Mouse (Mus musculus) stomach, embryonic 14.5 days (tissue): ENCODE measurements around the gene Plpp7. TPM values are rescaled to one million over a fixed set of nuclear protein-coding genes. Genes with fewer than 3 reads are reported as not detected.
A peak's percentile ranks its signal among the peaks of the same experiment; 100 is the strongest.

Source experiments
- ATAC-seq: fragments of 200-750 bp; cut with Nextera tagmentation; 2 replicates; pipeline ENCODE4 v1.8.0; 2017; ENCODE audit warnings: low read depth, moderate TSS enrichment; ENCODE audit not compliant: insufficient number of reproducible peaks, insufficient read depth, low FRiP score
- H3K27ac ChIP-seq: fragments of 300-500 bp; sonication (generic); 2 replicates; pipeline ENCODE4 v1.5.1; 2014; ENCODE audit warnings: mild to moderate bottlenecking, low read length, moderate library complexity, mixed read lengths
- H3K27me3 ChIP-seq: fragments of 300-500 bp; sonication (generic); 2 replicates; pipeline ENCODE4 v1.6.1; 2014; ENCODE audit warnings: low read length, control low read depth, mixed read lengths; ENCODE audit not compliant: control insufficient read depth, insufficient read depth
- H3K36me3 ChIP-seq: fragments of 300-500 bp; sonication (generic); 2 replicates; pipeline ENCODE4 v1.6.1; 2014; ENCODE audit warnings: mild to moderate bottlenecking, control low read depth, low read length, moderate library complexity, mixed read lengths; ENCODE audit not compliant: control insufficient read depth, insufficient read depth
- H3K4me1 ChIP-seq: fragments of 300-500 bp; sonication (generic); 2 replicates; pipeline ENCODE4 v1.6.1; 2014; ENCODE audit warnings: low read length, control low read depth, mixed read lengths; ENCODE audit not compliant: control insufficient read depth, insufficient read depth
- H3K4me2 ChIP-seq: fragments of 300-500 bp; sonication (generic); replicated peaks from 2 replicates; pipeline ENCODE4 v1.6.1; 2014; ENCODE audit warnings: low read depth, low read length, control low read depth
- H3K4me3 ChIP-seq: fragments of 300-500 bp; sonication (generic); 2 replicates; pipeline ENCODE4 v1.5.1; 2014; ENCODE audit warnings: low read depth, low read length, control low read depth
- H3K9ac ChIP-seq: fragments of 300-500 bp; sonication (generic); replicated peaks from 2 replicates; pipeline ENCODE4 v1.6.1; 2014; ENCODE audit warnings: low read depth, mild to moderate bottlenecking, control low read depth, low read length, moderate library complexity, mixed read lengths
- H3K9me3 ChIP-seq: fragments of 300-500 bp; sonication (generic); 2 replicates; pipeline ENCODE4 v1.6.1; 2016; ENCODE audit warnings: low read depth, low read length, control low read depth; ENCODE audit not compliant: control insufficient read depth
- WGBS: fragments of 180-500 bp; shearing (Covaris S2); extraction: QIAGEN DNeasy Blood & Tissue Kit; methylation state at CpG from one replicate; pipeline ENCODE4 v1.1.7; 2014; 5-methylcytosine and 5-hydroxymethylcytosine counted together
- polyA plus RNA-seq: library from polyadenylated mRNA; unstranded; fragments of >200 nt; fragmentation: Nextera tagmentation; extraction: Ambion mirVana; gene quantifications from 2 replicates; pipeline ENCODE4 v1.2.1, GENCODE M21; 2014

Gene Plpp7
- polyA plus RNA-seq, 1 experiment from 2014 or later, result 3.3 TPM

DNA sequence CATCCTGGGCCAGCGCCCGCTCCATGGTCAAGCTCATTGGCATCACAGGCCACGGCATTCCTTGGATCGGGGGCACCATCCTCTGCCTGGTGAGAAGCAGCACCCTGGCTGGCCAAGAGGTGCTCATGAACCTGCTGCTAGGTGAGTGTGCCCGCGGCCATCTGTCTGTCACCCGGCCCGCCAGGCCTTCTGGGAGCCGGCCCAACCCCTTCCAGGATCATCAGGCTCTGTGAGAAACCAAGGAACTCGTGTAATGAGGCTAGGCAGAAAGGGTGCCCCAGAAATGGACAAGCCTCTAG is 743 bp downstream of the Plpp7 start:
- WGBS, result 78% methylated on average over 10 of the region's 10 CpGs

DNA sequence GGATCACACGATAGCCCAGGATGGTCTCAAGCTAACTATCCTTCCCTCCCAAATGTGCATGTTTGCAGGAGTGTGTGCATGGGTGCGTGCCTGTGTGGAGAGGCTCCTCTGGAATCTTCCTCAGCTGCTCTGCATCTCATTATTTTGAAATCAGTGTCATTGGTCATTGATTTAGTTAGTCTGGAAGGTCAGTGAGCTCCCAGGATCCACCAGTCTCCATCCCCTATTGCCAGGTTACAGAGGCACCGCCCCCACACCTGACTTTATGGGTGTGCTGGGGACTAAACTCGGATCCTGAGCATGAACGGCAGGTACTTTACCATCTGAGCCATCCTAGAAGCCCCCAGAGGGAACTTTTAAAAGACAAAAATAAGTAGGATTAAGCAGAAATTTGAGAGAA is 7.6 kb downstream of the Plpp7 start:
- H3K27me3 ChIP-seq, result no peaks in the 10 kb centered on the region
- no peak for ATAC-seq
- WGBS, result 53% methylated on average over 5 of the region's 5 CpGs
- H3K4me2 ChIP-seq, result no peak overlapping the region
- no peak overlapping the region for H3K27ac ChIP-seq
- H3K9me3 ChIP-seq, result no peaks in the 10 kb centered on the region
- no peaks in the 10 kb centered on the region for H3K36me3 ChIP-seq
- H3K9ac ChIP-seq, result no peak overlapping the region
- no peaks in the 10 kb centered on the region for H3K4me1 ChIP-seq
- H3K4me3 ChIP-seq, result no peak overlapping the region

More for the DNA sequence above, 743 bp downstream of the Plpp7 start:
- Histone ChIP-seq H3K27ac (no peak overlapping the region), H3K4me1 (0 out of 2 replicates have a peak, but pooled peaks cover 3% of the 10 kb centered on the region), H3K9me3 (no peaks in the 10 kb centered on the region), H3K27me3 (no peaks in the 10 kb centered on the region), H3K36me3 (no peaks in the 10 kb centered on the region), H3K4me3 (peak overlapping the region; percentile 27), H3K4me2 (peak overlapping the region; percentile 49), H3K9ac (peak overlapping the region; percentile 38; the same call in 1 of the 2 replicates)
- no peak for ATAC-seq

DNA sequence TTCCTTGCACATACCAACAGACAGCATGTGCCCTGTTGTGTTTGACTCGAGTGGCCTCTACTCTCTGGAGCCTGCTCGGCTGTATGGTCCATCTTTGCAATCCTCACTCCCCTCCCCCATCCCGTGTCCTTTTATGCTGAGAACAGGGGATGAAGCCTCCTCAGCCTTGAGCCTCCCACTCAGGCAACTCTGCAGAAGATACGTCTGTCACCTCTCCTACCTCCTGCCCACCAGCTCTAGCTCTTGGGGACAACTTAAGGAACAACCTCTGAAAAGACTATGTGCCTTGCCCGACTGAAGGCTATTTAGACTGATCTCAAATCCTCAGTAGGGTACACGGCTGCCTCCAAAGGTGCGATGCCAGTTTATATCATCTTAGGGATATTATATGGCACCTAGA is 8.2 kb downstream of the Plpp7 start:
- no peak for ATAC-seq
- H3K36me3 ChIP-seq, result no peaks in the 10 kb centered on the region
- H3K4me1 ChIP-seq, result no peaks in the 10 kb centered on the region
- H3K9me3 ChIP-seq, result no peaks in the 10 kb centered on the region
- H3K4me3 ChIP-seq, result no peak overlapping the region
- H3K4me2 ChIP-seq, result no peak overlapping the region
- H3K27ac ChIP-seq, result no peak overlapping the region
- H3K9ac ChIP-seq, result no peak overlapping the region
- WGBS, result 72% methylated on average over 7 of the region's 7 CpGs
- no peaks in the 10 kb centered on the region for H3K27me3 ChIP-seq

DNA sequence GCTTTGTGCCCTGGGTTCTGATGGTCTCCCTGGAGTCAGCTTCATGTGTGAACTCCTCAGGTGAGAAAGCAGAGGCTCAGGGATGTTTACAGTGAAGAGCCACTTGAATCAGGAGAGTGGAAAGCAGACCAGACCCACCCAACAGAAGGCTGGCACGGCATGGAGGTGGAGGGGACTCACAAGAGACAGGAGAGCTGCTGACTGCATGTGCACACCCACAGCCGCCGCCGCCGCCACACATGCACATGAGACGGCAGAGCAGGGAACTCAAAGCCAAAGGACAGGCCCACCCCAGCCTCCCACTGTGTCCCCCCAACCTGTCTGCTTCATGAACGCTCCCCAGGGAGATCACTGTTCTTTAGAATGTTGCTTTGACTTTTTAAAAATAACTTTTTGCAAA is 8.8 kb downstream of the Plpp7 start:
- Histone ChIP-seq H3K9me3 (no peaks in the 10 kb centered on the region), H3K9ac (no peak overlapping the region), H3K4me3 (no peak overlapping the region), H3K27me3 (no peaks in the 10 kb centered on the region), H3K27ac (no peak overlapping the region), H3K4me1 (no peaks in the 10 kb centered on the region), H3K36me3 (no peaks in the 10 kb centered on the region), H3K4me2 (no peak overlapping the region)
- WGBS, result 85% methylated on average over 7 of the region's 7 CpGs
- no peak for ATAC-seq

DNA sequence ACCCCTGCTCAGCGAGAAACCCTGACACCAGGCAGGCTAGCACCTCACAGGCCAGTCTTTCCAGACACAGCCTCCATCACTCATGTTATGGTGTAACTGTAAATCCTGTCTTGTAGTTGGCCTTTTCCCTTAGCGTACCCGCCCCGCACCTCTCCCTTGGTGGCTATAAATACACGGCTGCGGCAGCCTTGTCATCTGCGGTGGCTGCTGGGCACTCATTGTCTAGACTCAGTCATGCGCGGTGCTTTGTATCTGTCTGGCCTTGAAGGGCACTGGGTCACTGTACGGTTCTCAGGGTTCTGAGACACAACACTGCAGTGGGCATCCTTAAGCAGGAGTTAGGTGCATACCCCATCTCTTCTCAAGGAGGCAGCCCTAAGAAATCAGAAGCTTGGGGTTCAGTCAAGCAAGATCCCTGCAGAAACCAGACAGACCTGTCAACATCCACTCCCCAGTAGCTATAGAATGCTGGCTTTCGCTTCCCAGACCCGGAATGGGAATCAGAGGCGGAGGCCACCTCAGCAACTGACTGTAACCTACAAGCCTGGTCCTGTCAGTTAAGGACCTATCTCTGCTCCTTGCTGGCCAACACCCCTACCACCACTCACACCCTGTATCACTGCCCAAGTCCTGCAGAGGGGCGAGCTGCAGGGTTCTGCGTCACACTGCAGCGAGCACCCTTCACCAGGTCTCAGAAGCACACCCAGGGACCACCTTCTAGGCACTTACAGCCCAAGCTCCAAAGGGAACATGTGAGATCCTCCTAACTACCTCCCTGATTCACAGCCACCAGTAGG is 10.0 kb downstream of the Plpp7 start:
- Histone ChIP-seq H3K36me3 (no peaks in the 10 kb centered on the region), H3K4me2 (no peak overlapping the region), H3K27me3 (no peaks in the 10 kb centered on the region), H3K4me1 (no peaks in the 10 kb centered on the region), H3K27ac (no peak overlapping the region), H3K4me3 (no peak overlapping the region), H3K9me3 (no peaks in the 10 kb centered on the region), H3K9ac (no peak overlapping the region)
- 84% methylated on average over 16 of the region's 16 CpGs for WGBS
- no peak for ATAC-seq

DNA sequence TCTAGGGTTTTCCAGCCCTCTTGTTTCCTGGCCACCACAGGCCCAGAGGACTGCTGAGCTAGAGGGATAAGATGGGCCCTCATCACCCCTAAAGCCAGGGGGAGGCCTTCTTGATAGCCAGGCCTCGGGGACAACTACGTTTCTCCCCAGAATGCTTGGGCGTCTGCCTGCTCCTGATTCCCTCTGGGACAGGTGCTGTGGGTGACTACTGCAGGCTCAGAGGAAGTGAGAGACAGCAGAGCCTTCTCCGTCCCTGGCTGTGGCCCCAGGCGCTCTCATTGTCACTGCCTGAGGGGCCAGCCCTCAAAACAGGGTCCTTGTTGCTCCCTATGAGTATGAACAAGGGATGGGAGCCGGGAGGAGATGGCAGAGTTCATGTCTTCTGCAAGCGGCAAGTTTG is 10.6 kb downstream of the Plpp7 start:
- H3K36me3 ChIP-seq, result no peaks in the 10 kb centered on the region
- H3K4me3 ChIP-seq, result no peak overlapping the region
- no peaks in the 10 kb centered on the region for H3K27me3 ChIP-seq
- no peak for ATAC-seq
- no peak overlapping the region for H3K4me2 ChIP-seq
- 81% methylated on average over 7 of the region's 7 CpGs for WGBS
- H3K9ac ChIP-seq, result no peak overlapping the region
- H3K9me3 ChIP-seq, result no peaks in the 10 kb centered on the region
- no peak overlapping the region for H3K27ac ChIP-seq
- no peaks in the 10 kb centered on the region for H3K4me1 ChIP-seq

DNA sequence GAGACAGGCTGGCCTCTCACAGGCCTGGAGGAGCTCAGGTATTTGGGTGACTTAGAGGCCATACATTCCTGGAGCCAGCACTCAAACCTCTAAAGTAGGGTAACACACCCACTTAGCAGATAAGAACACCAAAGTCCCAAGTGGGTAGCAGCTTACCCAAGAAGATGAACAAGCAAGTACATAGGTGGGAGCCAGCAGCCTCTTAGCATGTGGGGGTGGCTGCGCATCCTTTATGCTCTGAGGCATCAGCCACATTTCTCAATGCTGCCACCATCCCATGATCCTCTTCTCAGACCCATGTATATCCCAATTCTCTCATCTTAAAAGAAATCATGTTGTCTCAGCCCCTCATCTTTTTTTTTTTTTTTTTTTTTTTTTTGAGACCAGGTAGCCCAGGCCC is 15.9 kb downstream of the Plpp7 start:
- H3K27ac ChIP-seq, result no peak overlapping the region
- H3K4me1 ChIP-seq, result no peaks in the 10 kb centered on the region
- no peak overlapping the region for H3K4me3 ChIP-seq
- no peak for ATAC-seq
- no peak overlapping the region for H3K4me2 ChIP-seq
- H3K36me3 ChIP-seq, result no peaks in the 10 kb centered on the region
- no peaks in the 10 kb centered on the region for H3K27me3 ChIP-seq
- H3K9me3 ChIP-seq, result no peaks in the 10 kb centered on the region
- WGBS, result 93% methylated on average over 1 of the region's 1 CpGs
- H3K9ac ChIP-seq, result no peak overlapping the region

DNA sequence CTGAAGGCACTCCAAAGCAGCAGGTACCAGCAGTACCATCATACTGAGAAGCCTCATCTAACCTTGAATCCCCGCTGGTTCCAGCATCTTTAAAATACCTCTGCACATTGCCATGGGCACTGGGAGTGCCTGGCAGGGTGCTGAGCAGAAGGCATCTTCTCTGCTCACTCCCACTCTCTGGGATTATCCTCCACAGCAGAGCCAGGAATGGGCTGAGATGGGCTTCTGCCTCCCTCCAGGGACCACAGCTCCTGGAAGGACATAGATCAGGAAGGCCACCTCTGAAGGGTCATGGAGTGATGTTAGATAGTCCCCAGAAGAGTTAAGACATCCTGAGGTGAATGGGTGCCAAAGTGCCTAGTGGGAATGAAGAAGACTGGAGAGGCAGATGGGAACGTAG is 17.2 kb downstream of the Plpp7 start:
- H3K4me3 ChIP-seq, result no peak overlapping the region
- 47% methylated on average over 2 of the region's 2 CpGs for WGBS
- H3K4me1 ChIP-seq, result no peaks in the 10 kb centered on the region
- ATAC-seq, result no peak
- no peak overlapping the region for H3K27ac ChIP-seq
- H3K9ac ChIP-seq, result no peak overlapping the region
- H3K36me3 ChIP-seq, result no peaks in the 10 kb centered on the region
- H3K9me3 ChIP-seq, result no peaks in the 10 kb centered on the region
- no peak overlapping the region for H3K4me2 ChIP-seq
- no peaks in the 10 kb centered on the region for H3K27me3 ChIP-seq

DNA sequence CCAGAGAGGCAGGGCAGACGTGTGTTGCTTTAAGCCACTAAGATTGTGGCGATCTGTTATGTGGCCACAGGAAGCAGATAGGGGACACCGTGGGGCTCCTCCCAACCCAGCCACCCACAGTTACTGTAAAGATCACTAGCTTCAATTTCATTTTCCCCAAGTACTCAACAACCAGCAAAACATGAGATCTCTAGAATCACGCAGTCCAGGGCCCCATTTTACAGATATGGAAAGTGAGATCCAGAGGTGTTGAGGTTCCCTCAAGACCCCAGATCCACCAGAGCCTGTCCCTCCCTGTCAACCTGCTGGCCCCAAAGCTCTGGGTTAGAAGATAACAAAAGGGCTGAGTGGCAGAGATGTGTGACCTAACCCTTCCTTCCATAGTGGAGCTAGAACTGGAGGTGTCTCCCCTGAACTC is 20.5 kb downstream of the Plpp7 start:
- Histone ChIP-seq H3K4me1 (no peaks in the 10 kb centered on the region), H3K9ac (no peak overlapping the region), H3K27me3 (no peaks in the 10 kb centered on the region), H3K9me3 (no peaks in the 10 kb centered on the region), H3K27ac (no peak overlapping the region), H3K4me3 (no peak overlapping the region), H3K4me2 (no peak overlapping the region), H3K36me3 (no peaks in the 10 kb centered on the region)
- WGBS, result 95% methylated on average over 4 of the region's 4 CpGs
- no peak for ATAC-seq
